ENCODE assay signal across 10 mouse cellular contexts in genomic region chr5:77909218-77909617, GRCm38 (mm10).
A peak's percentile ranks its signal among the peaks of the same experiment; 100 is the strongest.
DNase-seq lines count a peak whose midpoint lies in the region; ATAC-seq and TF ChIP-seq lines count a peak whose summit lies in the region.
"Had no signal": no experiment of that assay in that cellular context is flagged by ENCODE, and none has a peak within 500 bp of the region (broad histone marks: within the 10 kb centered on the region; RNA-seq: fewer than 3 reads in every experiment).

No protein-coding gene starts in this region.

- H3K36me3 ChIP-seq in intestine, postnatal 0 days (ENCODE audit: control insufficient read depth, insufficient read depth): no peaks in the 10 kb centered on the region
- no peaks in the 10 kb centered on the region for H3K36me3 ChIP-seq in intestine, embryonic 16.5 days (ENCODE audit: control insufficient read depth, insufficient read depth, low read length)
- H3K36me3 ChIP-seq in MEL (ENCODE audit: control insufficient read depth in 1 of 2, insufficient read depth in 2 of 2, low read length in 2 of 2): no peaks in the 10 kb centered on the region
- no peaks in the 10 kb centered on the region for H3K36me3 ChIP-seq in hindbrain, embryonic 16.5 days (ENCODE audit: control insufficient read depth, insufficient read depth, low read length)
- H3K36me3 ChIP-seq: heart, embryonic 13.5 days; liver, embryonic 15.5 days had no signal

- no peak for TF ChIP-seq EP300 in MEL (IDR thresholded peaks at IDR 0.05; ENCODE audit: low read depth in 1 of 2, low read length in 2 of 2)

- H3K9me3 ChIP-seq in intestine, postnatal 0 days (ENCODE audit: control insufficient read depth): no peaks in the 10 kb centered on the region
- no peaks in the 10 kb centered on the region for H3K9me3 ChIP-seq in intestine, embryonic 16.5 days (ENCODE audit: control insufficient read depth, low read length)
- H3K9me3 ChIP-seq in MEL (replicated peaks; ENCODE audit: insufficient read depth, low read length): no peaks in the 10 kb centered on the region
- no peaks in the 10 kb centered on the region for H3K9me3 ChIP-seq in hindbrain, embryonic 16.5 days (ENCODE audit: control insufficient read depth, low read length)
- H3K9me3 ChIP-seq: heart, embryonic 13.5 days; liver, embryonic 15.5 days had no signal

- no peak for TF ChIP-seq POLR2A in MEL (IDR thresholded peaks at IDR 0.05; ENCODE audit: control insufficient read depth in 1 of 2, insufficient read depth in 1 of 2, low read depth in 1 of 2, low read length in 2 of 2, poor library complexity in 1 of 2)

- 45% methylated on average over 6 of the region's 6 CpGs for WGBS in intestine, postnatal 0 days
- 50% methylated on average over 6 of the region's 6 CpGs for WGBS in intestine, embryonic 16.5 days
- 55% methylated on average over 6 of the region's 6 CpGs for WGBS in hindbrain, embryonic 16.5 days

- H3K79me2 ChIP-seq in MEL (ENCODE audit: control insufficient read depth, insufficient read depth, low read length, poor library complexity): no peaks in the 10 kb centered on the region

- H3K27me3 ChIP-seq in intestine, postnatal 0 days (replicated peaks; ENCODE audit: control insufficient read depth, insufficient read depth, low read length): no peaks in the 10 kb centered on the region
- no peaks in the 10 kb centered on the region for H3K27me3 ChIP-seq in intestine, embryonic 16.5 days (replicated peaks; ENCODE audit: control insufficient read depth, insufficient read depth, low read length)
- H3K27me3 ChIP-seq in MEL (ENCODE audit: control insufficient read depth in 1 of 2, insufficient read depth in 2 of 2, low read length in 2 of 2): no peaks in the 10 kb centered on the region
- no peaks in the 10 kb centered on the region for H3K27me3 ChIP-seq in hindbrain, embryonic 16.5 days (replicated peaks; ENCODE audit: control insufficient read depth, insufficient read depth, low read length)
- H3K27me3 ChIP-seq: heart, embryonic 13.5 days; liver, embryonic 15.5 days had no signal

- H3K4me3 ChIP-seq in intestine, postnatal 0 days (ENCODE audit: low read depth, low read length): no peak overlapping the region
- H3K4me3 ChIP-seq in intestine, embryonic 16.5 days (ENCODE audit: low read length): no peak overlapping the region
- H3K4me3 ChIP-seq in MEL (ENCODE audit: control insufficient read depth in 1 of 2, insufficient read depth in 1 of 2, low read depth in 2 of 2, low read length in 2 of 2): no peak overlapping the region
- no peak overlapping the region for H3K4me3 ChIP-seq in hindbrain, embryonic 16.5 days (ENCODE audit: low read length)
- H3K4me3 ChIP-seq: heart, embryonic 13.5 days; liver, embryonic 15.5 days had no signal

- DNase-seq in A20 (ENCODE audit: low read depth, low spot score) (peak; percentile 47), MEL (ENCODE audit: low read depth, low spot score) (peak; percentile 26)
- DNase-seq in gastrocnemius, adult 18-20 months (ENCODE audit: low spot score): no peak
- no peak for DNase-seq in adrenal gland, postnatal 4 days (ENCODE audit: low spot score in 2 of 2)

- TF ChIP-seq RAD21 in MEL (IDR thresholded peaks at IDR 0.05; ENCODE audit: low read depth, low read length): peak; percentile 38

- ATAC-seq in intestine, postnatal 0 days: no peak
- no peak for ATAC-seq in intestine, embryonic 16.5 days
- ATAC-seq in hematopoietic stem cell, adult 5-6 weeks (replicated peaks in 1 of 2; ENCODE audit: insufficient read depth in 1 of 2, low FRiP score in 2 of 2, low TSS enrichment in 1 of 2, low read depth in 1 of 2, poor library complexity in 2 of 2, severe bottlenecking in 2 of 2): peak; percentile 32 to 53; a peak in 2 of 4 replicates
- ATAC-seq in hindbrain, embryonic 16.5 days: no peak

- no peak overlapping the region for H3K4me2 ChIP-seq in intestine, postnatal 0 days (replicated peaks; ENCODE audit: low read depth)
- H3K4me2 ChIP-seq in intestine, embryonic 16.5 days (ENCODE audit: low read depth, low read length): no peak overlapping the region
- H3K4me2 ChIP-seq in hindbrain, embryonic 16.5 days (ENCODE audit: low read length): no peak overlapping the region
- H3K4me2 ChIP-seq: heart, embryonic 13.5 days; liver, embryonic 15.5 days had no signal

- peak; percentile 63 for TF ChIP-seq CTCF in intestine, postnatal 0 days (IDR thresholded peaks at IDR 0.05; ENCODE audit: low read depth)
- TF ChIP-seq CTCF in MEL (IDR thresholded peaks at IDR 0.05 in 2 of 3, conservative IDR thresholded peaks at IDR 0.05 in 1 of 3; ENCODE audit: control insufficient read depth in 1 of 3, insufficient read depth in 1 of 3, low read depth in 2 of 3, low read length in 3 of 3, poor library complexity in 1 of 3, severe bottlenecking in 1 of 3): peak; percentile 46 to 60 (median 54)

- no peak overlapping the region for H3K9ac ChIP-seq in intestine, postnatal 0 days (ENCODE audit: low read depth, low read length)
- H3K9ac ChIP-seq in intestine, embryonic 16.5 days (ENCODE audit: low read depth, low read length): no peak overlapping the region
- H3K9ac ChIP-seq in MEL (ENCODE audit: control insufficient read depth, low read depth, low read length, poor library complexity, severe bottlenecking): no peak overlapping the region
- no peak overlapping the region for H3K9ac ChIP-seq in hindbrain, embryonic 16.5 days (ENCODE audit: low read depth, low read length)
- H3K9ac ChIP-seq: heart, embryonic 13.5 days; liver, embryonic 15.5 days had no signal

- H3K27ac ChIP-seq in intestine, postnatal 0 days (ENCODE audit: low read depth, low read length): no peak overlapping the region
- no peak overlapping the region for H3K27ac ChIP-seq in intestine, embryonic 16.5 days (ENCODE audit: low read length)
- H3K27ac ChIP-seq in MEL (ENCODE audit: control insufficient read depth, low read depth, low read length): no peak overlapping the region
- no peak overlapping the region for H3K27ac ChIP-seq in hindbrain, embryonic 16.5 days (ENCODE audit: low read depth, low read length)
- H3K27ac ChIP-seq: heart, embryonic 13.5 days; liver, embryonic 15.5 days had no signal

- no peaks in the 10 kb centered on the region for H3K4me1 ChIP-seq in intestine, postnatal 0 days (replicated peaks; ENCODE audit: control insufficient read depth, insufficient read depth, low read length)
- H3K4me1 ChIP-seq in intestine, embryonic 16.5 days (ENCODE audit: control insufficient read depth, insufficient read depth, low read length): no peaks in the 10 kb centered on the region
- H3K4me1 ChIP-seq in MEL (ENCODE audit: control insufficient read depth in 1 of 2, insufficient read depth in 2 of 2, low read length in 2 of 2): no peaks in the 10 kb centered on the region
- no peaks in the 10 kb centered on the region for H3K4me1 ChIP-seq in hindbrain, embryonic 16.5 days (ENCODE audit: control insufficient read depth, insufficient read depth, low read depth, low read length)
- H3K4me1 ChIP-seq: heart, embryonic 13.5 days; liver, embryonic 15.5 days had no signal

TF ChIP-seq in MEL, 35 proteins besides CTCF, POLR2A, EP300 and RAD21:
- TF ChIP-seq JUND (IDR thresholded peaks at IDR 0.05; ENCODE audit: low read depth, low read length): no peak
- TF ChIP-seq MXI1 (IDR thresholded peaks at IDR 0.05; ENCODE audit: low read depth, low read length): no peak
- TF ChIP-seq ZC3H11A (IDR thresholded peaks at IDR 0.05; ENCODE audit: low read depth, low read length): 0 out of 2 replicates have a peak, but pooled peaks have one; percentile 18
- TF ChIP-seq BHLHE40 (IDR thresholded peaks at IDR 0.05; ENCODE audit: borderline replicate concordance, low read depth, low read length): no peak
- TF ChIP-seq POLR2AphosphoS5 (IDR thresholded peaks at IDR 0.05; ENCODE audit: borderline replicate concordance, low read depth, low read length): no peak
- peak; percentile 69 for TF ChIP-seq SMC3 (IDR thresholded peaks at IDR 0.05; ENCODE audit: low read depth, low read length)

Comparison
In these comparisons a context has a peak if more than half of its experiments do, and no peak if none do; other contexts are left out.
1. ATAC-seq: peak in hematopoietic stem cell, adult 5-6 weeks (2 of 2); none in intestine, postnatal 0 days (single experiment), intestine, embryonic 16.5 days (single experiment) and hindbrain, embryonic 16.5 days (single experiment).
2. DNase-seq: peak in A20 (single experiment) and MEL (single experiment); none in gastrocnemius, adult 18-20 months (single experiment) and adrenal gland, postnatal 4 days (0 of 2).